Mouse (Mus musculus) intestine, postnatal 0 days (tissue): ENCODE data around the gene Cdx2. TPM values are rescaled to one million over a fixed set of nuclear protein-coding genes. Genes with fewer than 3 reads are reported as not detected.
A peak's percentile ranks its signal among the peaks of the same experiment; 100 is the strongest.

ENCODE experiments used
- ATAC-seq: fragments of 200-750 bp; cut with Nextera tagmentation; 2 replicates; pipeline ENCODE4 v1.8.0; 2017; ENCODE audit warnings: mild to moderate bottlenecking, moderate TSS enrichment, moderate library complexity
- H3K27ac ChIP-seq: fragments of 300-500 bp; sonication (generic); 2 replicates; pipeline ENCODE4 v1.5.1; 2014; ENCODE audit warnings: mild to moderate bottlenecking, low read depth, low read length, moderate library complexity
- H3K27me3 ChIP-seq: fragments of 300-500 bp; sonication (generic); replicated peaks from 2 replicates; pipeline ENCODE4 v1.6.1; 2014; ENCODE audit warnings: low read length, mixed read lengths; ENCODE audit not compliant: control insufficient read depth, insufficient read depth
- H3K36me3 ChIP-seq: fragments of 300-500 bp; sonication (generic); 2 replicates; pipeline ENCODE4 v1.6.1; 2014; ENCODE audit warnings: mild to moderate bottlenecking, moderate library complexity; ENCODE audit not compliant: control insufficient read depth, insufficient read depth
- H3K4me1 ChIP-seq: fragments of 300-500 bp; sonication (generic); replicated peaks from 2 replicates; pipeline ENCODE4 v1.6.1; 2014; ENCODE audit warnings: antibody characterized with exemption, low read length, mixed read lengths; ENCODE audit not compliant: control insufficient read depth, insufficient read depth
- H3K4me2 ChIP-seq: fragments of 300-500 bp; sonication (generic); replicated peaks from 2 replicates; pipeline ENCODE4 v1.6.1; 2014; ENCODE audit warnings: low read depth, mild to moderate bottlenecking, moderate library complexity
- H3K4me3 ChIP-seq: fragments of 300-500 bp; sonication (generic); 2 replicates; pipeline ENCODE4 v1.5.1; 2014; ENCODE audit warnings: low read depth, low read length
- H3K9ac ChIP-seq: fragments of 300-500 bp; sonication (generic); 2 replicates; pipeline ENCODE4 v1.6.1; 2014; ENCODE audit warnings: mild to moderate bottlenecking, low read depth, low read length
- H3K9me3 ChIP-seq: fragments of 300-500 bp; sonication (generic); 2 replicates; pipeline ENCODE4 v1.6.1; 2016; ENCODE audit warnings: mixed run types; ENCODE audit not compliant: control insufficient read depth
- CTCF ChIP-seq: sonication (generic); IDR thresholded peaks from 2 replicates; pipeline ENCODE4 v1.5.1; 2016; ENCODE audit warnings: low read depth, mild to moderate bottlenecking, control low read depth, antibody characterized with exemption, moderate library complexity
- whole genome bisulfite sequencing: fragments of 180-500 bp; shearing (Covaris S2); extraction: QIAGEN DNeasy Blood & Tissue Kit; methylation state at CpG from one replicate; pipeline ENCODE4 v1.1.7; 2014; 5-methylcytosine and 5-hydroxymethylcytosine counted together
- polyA plus RNA-seq: library from polyadenylated mRNA; unstranded; fragments of >200 nt; fragmentation: Nextera tagmentation; extraction: Ambion mirVana; gene quantifications from 2 replicates; pipeline ENCODE4 v1.2.1, GENCODE M21; 2015

The Cdx2 gene
- polyA plus RNA-seq, 1 experiment from 2014 or later: 35.0 TPM

- no peaks in the 10 kb centered on the region for H3K9me3 ChIP-seq
- no peaks in the 10 kb centered on the region for H3K4me1 ChIP-seq
- H3K4me3 ChIP-seq: no peak overlapping the region
- H3K27me3 ChIP-seq: no peaks in the 10 kb centered on the region
- no peaks in the 10 kb centered on the region for H3K36me3 ChIP-seq
- TF ChIP-seq CTCF: no peak
- H3K4me2 ChIP-seq: no peak overlapping the region
- no peak overlapping the region for H3K9ac ChIP-seq
- no peak for ATAC-seq
- WGBS: 31% methylated on average over 7 of the region's 7 CpGs
- H3K27ac ChIP-seq: no peak overlapping the region
These were observed 25.6 kb upstream of the Cdx2 start for GRCm38 (mm10) chr5:147332711-147333110.

- Histone ChIP-seq H3K9me3 (no peaks in the 10 kb centered on the region), H3K27me3 (no peaks in the 10 kb centered on the region), H3K36me3 (no peaks in the 10 kb centered on the region), H3K4me3 (no peak overlapping the region), H3K4me1 (no peaks in the 10 kb centered on the region), H3K4me2 (no peak overlapping the region), H3K27ac (no peak overlapping the region), H3K9ac (no peak overlapping the region)
- WGBS: 46% methylated on average over 2 of the region's 2 CpGs
- ATAC-seq: no peak
- TF ChIP-seq CTCF: peak; percentile 72
These were observed 24.5 kb upstream of the Cdx2 start for GRCm38 (mm10) chr5:147331547-147331946.

- no peak overlapping the region for H3K9ac ChIP-seq
- H3K27ac ChIP-seq: no peak overlapping the region
- 83% methylated on average over 11 of the region's 11 CpGs for whole genome bisulfite sequencing
- no peak overlapping the region for H3K4me2 ChIP-seq
- H3K27me3 ChIP-seq: no peaks in the 10 kb centered on the region
- no peaks in the 10 kb centered on the region for H3K4me1 ChIP-seq
- no peak overlapping the region for H3K4me3 ChIP-seq
- ATAC-seq: no peak
- H3K9me3 ChIP-seq: no peaks in the 10 kb centered on the region
- no peaks in the 10 kb centered on the region for H3K36me3 ChIP-seq
- no peak for TF ChIP-seq CTCF
These were observed 22.9 kb upstream of the Cdx2 start for GRCm38 (mm10) chr5:147329946-147330345.

GRCm38 (mm10) chr5:147327636-147328035, 20.6 kb upstream of the Cdx2 start:
- 90% methylated on average over 5 of the region's 5 CpGs for WGBS
- Histone ChIP-seq H3K9me3 (no peaks in the 10 kb centered on the region), H3K4me1 (no peaks in the 10 kb centered on the region), H3K27me3 (no peaks in the 10 kb centered on the region), H3K27ac (no peak overlapping the region), H3K4me2 (no peak overlapping the region), H3K4me3 (no peak overlapping the region), H3K9ac (no peak overlapping the region), H3K36me3 (no peaks in the 10 kb centered on the region)
- 0 out of 2 replicates have a peak, but pooled peaks have one; percentile 18 for TF ChIP-seq CTCF
- ATAC-seq: no peak

- Histone ChIP-seq H3K4me2 (no peak overlapping the region), H3K9ac (no peak overlapping the region), H3K27ac (no peak overlapping the region), H3K4me3 (no peak overlapping the region), H3K27me3 (no peaks in the 10 kb centered on the region), H3K4me1 (no peaks in the 10 kb centered on the region), H3K36me3 (no peaks in the 10 kb centered on the region), H3K9me3 (no peaks in the 10 kb centered on the region)
- no peak for ATAC-seq
- TF ChIP-seq CTCF: no peak
- WGBS: 74% methylated on average over 11 of the region's 11 CpGs
These were observed 18.9 kb upstream of the Cdx2 start for GRCm38 (mm10) chr5:147325931-147326330.

- Histone ChIP-seq H3K4me3 (no peak overlapping the region), H3K4me2 (no peak overlapping the region), H3K9me3 (no peaks in the 10 kb centered on the region), H3K36me3 (no peaks in the 10 kb centered on the region), H3K4me1 (no peaks in the 10 kb centered on the region), H3K27me3 (0 out of 2 replicates have a peak, but pooled peaks cover 2% of the 10 kb centered on the region), H3K27ac (no peak overlapping the region), H3K9ac (no peak overlapping the region)
- 11% methylated on average over 17 of the region's 17 CpGs for WGBS
- peak; percentile 90 for TF ChIP-seq CTCF
- peak; percentile 46; the same call in 1 of the 2 replicates for ATAC-seq
These were observed 16.3 kb upstream of the Cdx2 start for GRCm38 (mm10) chr5:147323237-147323917.
